19 mouse cellular contexts compared by ENCODE assay signal in genomic region chr14:48058234-48058868, GRCm38 (mm10).
"Had no signal": no experiment of that assay in that cellular context is flagged by ENCODE, and none has a peak within 500 bp of the region (broad histone marks: within the 10 kb centered on the region; RNA-seq: fewer than 3 reads in every experiment).

No protein-coding gene starts in this region.

- H3K27ac ChIP-seq: hindbrain, postnatal 0 days; kidney, postnatal 0 days; layer of hippocampus, adult 2 months; limb, embryonic 13.5 days; liver, embryonic 14.5 days; midbrain, embryonic 10.5 days; neural tube, embryonic 13.5 days had no signal

- DNase-seq: kidney, adult 11 months; kidney, adult 9 months; kidney, postnatal 36 days; left cerebral cortex, postnatal 4 days; lung, embryonic 14.5 days; lung, postnatal 4 days; retina, postnatal 1 day; right cerebral cortex, postnatal 4 days; spleen, adult 18-20 months; thymus, adult 2 months; thymus, postnatal 25 days had no signal

- H3K4me2 ChIP-seq: limb, embryonic 13.5 days; lung, embryonic 14.5 days; neural tube, embryonic 13.5 days had no signal

- H3K9me3 ChIP-seq: limb, embryonic 13.5 days; midbrain, embryonic 10.5 days had no signal

- H3K27me3 ChIP-seq: limb, embryonic 13.5 days; neural tube, embryonic 13.5 days had no signal

- ATAC-seq: hindbrain, postnatal 0 days; midbrain, embryonic 16.5 days had no signal

- H3K36me3 ChIP-seq: limb, embryonic 13.5 days; midbrain, embryonic 10.5 days; neural tube, embryonic 13.5 days had no signal

- H3K4me1 ChIP-seq: limb, embryonic 13.5 days; neural tube, embryonic 13.5 days had no signal

- H3K4me3 ChIP-seq: layer of hippocampus, adult 2 months; limb, embryonic 13.5 days; midbrain, embryonic 10.5 days; neural tube, embryonic 13.5 days had no signal

- H3K9ac ChIP-seq: limb, embryonic 13.5 days; liver, embryonic 14.5 days; lung, embryonic 14.5 days; neural tube, embryonic 13.5 days had no signal
